Mouse (Mus musculus) lung, embryonic 15.5 days (tissue): ENCODE data around the gene Ddx28. TPM values are rescaled to one million over a fixed set of nuclear protein-coding genes. Genes with fewer than 3 reads are reported as not detected.

ENCODE experiments used
- ATAC-seq: fragments of 200-750 bp; cut with Nextera tagmentation; 2 replicates; pipeline ENCODE4 v1.8.0; 2017; ENCODE audit warnings: moderate number of reproducible peaks, borderline replicate concordance; ENCODE audit not compliant: low FRiP score, low TSS enrichment; ENCODE audit errors: extremely low read depth
- H3K27ac ChIP-seq: fragments of 300-500 bp; sonication (generic); 2 replicates; pipeline ENCODE4 v1.5.1; 2015; ENCODE audit warnings: moderate library complexity, mild to moderate bottlenecking, inconsistent platforms
- H3K27me3 ChIP-seq: fragments of 300-500 bp; sonication (generic); 2 replicates; pipeline ENCODE4 v1.6.1; 2015; ENCODE audit warnings: inconsistent platforms
- H3K36me3 ChIP-seq: fragments of 300-500 bp; sonication (generic); 2 replicates; pipeline ENCODE4 v1.6.1; 2015; ENCODE audit warnings: inconsistent platforms
- H3K4me1 ChIP-seq: fragments of 300-500 bp; sonication (generic); 2 replicates; pipeline ENCODE4 v1.6.1; 2015; ENCODE audit warnings: inconsistent platforms
- H3K4me2 ChIP-seq: fragments of 300-500 bp; sonication (generic); 2 replicates; pipeline ENCODE4 v1.6.1; 2015; ENCODE audit warnings: inconsistent platforms, mild to moderate bottlenecking, moderate library complexity
- H3K4me3 ChIP-seq: fragments of 300-500 bp; sonication (generic); 2 replicates; pipeline ENCODE4 v1.5.1; 2015; ENCODE audit warnings: mild to moderate bottlenecking, inconsistent platforms
- H3K9ac ChIP-seq: fragments of 300-500 bp; sonication (generic); 2 replicates; pipeline ENCODE4 v1.6.1; 2015; ENCODE audit warnings: inconsistent platforms
- H3K9me3 ChIP-seq: fragments of 300-500 bp; sonication (generic); 2 replicates; pipeline ENCODE4 v1.6.1; 2016; ENCODE audit warnings: inconsistent platforms
- WGBS: fragments of 180-500 bp; shearing (Covaris S2); methylation state at CpG from one replicate; pipeline ENCODE4 v1.1.7; 2015; 5-methylcytosine and 5-hydroxymethylcytosine counted together
- polyA plus RNA-seq: library from polyadenylated mRNA; unstranded; fragments of >200 nt; fragmentation: Nextera tagmentation; extraction: Ambion mirVana; gene quantifications from 2 replicates; pipeline ENCODE4 v1.2.1, GENCODE M21; 2015

The Ddx28 gene
- polyA plus RNA-seq, 1 experiment from 2014 or later, result 17.3 TPM

DNA sequence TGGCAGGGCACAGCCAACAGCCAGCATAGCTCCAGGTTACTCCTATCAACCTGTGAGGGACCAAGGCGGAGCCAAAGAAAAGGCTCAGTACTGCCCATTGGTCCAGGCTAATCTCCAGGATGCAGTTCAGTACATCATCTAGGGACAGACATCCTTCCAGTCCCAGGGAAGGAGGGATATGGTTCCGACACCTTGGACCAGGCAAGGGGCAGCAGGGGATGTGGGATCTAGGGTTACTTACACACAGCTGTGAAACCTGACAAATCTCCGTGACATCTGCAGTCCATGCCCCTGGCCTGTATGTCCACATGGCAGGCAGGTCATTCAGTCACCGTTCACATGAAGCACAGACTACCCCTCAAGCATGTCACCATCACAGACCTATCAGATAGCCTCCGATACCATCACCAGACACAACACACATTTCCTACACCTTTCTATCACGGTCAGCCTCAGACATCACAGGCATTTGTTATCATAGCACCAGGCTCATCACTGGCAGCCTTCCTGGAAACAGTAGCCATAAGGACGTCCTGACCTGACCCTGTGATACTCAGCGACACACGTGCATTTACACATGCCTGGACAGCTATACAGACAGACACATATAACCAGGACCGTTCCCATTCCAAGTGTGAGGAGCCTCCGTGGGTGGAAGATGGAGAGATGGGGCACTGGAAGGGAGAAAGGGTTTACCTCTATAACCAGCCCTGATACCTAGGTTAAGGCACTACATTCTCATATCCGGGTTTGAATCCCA, 47.0 kb downstream of the Ddx28 start:
- 42% methylated on average over 12 of the region's 12 CpGs for WGBS
- peak overlapping the region; percentile 96 for H3K4me3 ChIP-seq
- H3K4me1 ChIP-seq, result peaks cover 32% of the 10 kb centered on the region

DNA sequence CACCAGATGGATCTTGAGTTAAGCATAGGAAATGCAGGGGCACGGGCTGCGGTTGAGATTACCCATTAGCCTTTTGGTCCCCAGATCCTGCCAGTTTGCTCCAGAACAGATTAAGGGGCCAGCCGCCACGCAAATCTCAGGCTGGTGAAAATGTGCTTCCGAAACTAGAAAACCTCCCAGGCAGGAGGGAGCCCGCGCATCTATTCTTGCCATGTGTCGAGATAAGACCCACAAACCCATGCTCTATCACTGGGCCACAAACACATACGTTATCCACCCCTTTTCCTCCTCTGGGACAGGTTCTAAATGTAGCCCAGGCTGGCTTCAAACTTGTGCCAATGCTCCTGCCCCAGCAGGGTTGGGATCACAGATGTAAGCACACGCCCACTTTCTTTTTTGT, 50.1 kb downstream of the Ddx28 start:
- no peak overlapping the region for H3K4me3 ChIP-seq
- peaks cover 16% of the 10 kb centered on the region for H3K36me3 ChIP-seq
- no peak overlapping the region for H3K9ac ChIP-seq
- 83% methylated on average over 10 of the region's 10 CpGs for WGBS
- ATAC-seq, result no peak
- H3K27me3 ChIP-seq, result no peaks in the 10 kb centered on the region
- no peak overlapping the region for H3K27ac ChIP-seq
- H3K4me2 ChIP-seq, result no peak overlapping the region
- peaks cover 25% of the 10 kb centered on the region for H3K4me1 ChIP-seq
- no peaks in the 10 kb centered on the region for H3K9me3 ChIP-seq

More for the DNA sequence above, 47.0 kb downstream of the Ddx28 start:
- no peak overlapping the region for H3K27ac ChIP-seq
- H3K9me3 ChIP-seq, result no peaks in the 10 kb centered on the region
- H3K9ac ChIP-seq, result peak overlapping the region; percentile 93
- H3K36me3 ChIP-seq, result 0 out of 2 replicates have a peak, but pooled peaks cover 6% of the 10 kb centered on the region
- no peak for ATAC-seq
- H3K4me2 ChIP-seq, result peak overlapping the region; percentile 71
- no peaks in the 10 kb centered on the region for H3K27me3 ChIP-seq

DNA sequence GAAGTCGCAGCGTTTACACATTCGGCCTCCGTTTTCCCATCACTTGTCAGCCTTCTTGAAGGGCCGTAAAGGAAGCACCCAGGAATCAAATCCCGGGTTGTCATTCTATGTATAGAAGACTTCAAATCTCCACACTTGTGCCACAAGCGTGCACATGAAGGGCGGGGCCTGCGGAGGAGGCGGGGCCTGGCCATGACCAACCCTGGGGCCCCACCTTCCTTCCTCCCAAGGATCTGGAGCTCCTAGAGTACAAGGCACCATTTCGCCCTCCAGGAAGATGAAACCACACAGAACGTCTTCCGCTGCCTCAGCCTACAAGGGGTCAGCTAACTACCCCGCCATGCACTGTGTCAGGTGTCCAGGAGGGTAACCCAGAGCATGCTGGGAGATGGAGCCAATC, 50.6 kb downstream of the Ddx28 start:
- no peaks in the 10 kb centered on the region for H3K9me3 ChIP-seq
- H3K4me2 ChIP-seq, result no peak overlapping the region
- no peak overlapping the region for H3K4me3 ChIP-seq
- H3K4me1 ChIP-seq, result peaks cover 21% of the 10 kb centered on the region
- no peak for ATAC-seq
- no peak overlapping the region for H3K27ac ChIP-seq
- no peaks in the 10 kb centered on the region for H3K27me3 ChIP-seq
- WGBS, result 79% methylated on average over 14 of the region's 14 CpGs
- peaks cover 18% of the 10 kb centered on the region for H3K36me3 ChIP-seq
- no peak overlapping the region for H3K9ac ChIP-seq

Other genes starting within 250 kb of the Ddx28 start
- 9.9 and 12.0 TPM in 2 replicates for gene Ranbp10, start 184.5 kb downstream of the Ddx28 start, polyA plus RNA-seq
- gene Tsnaxip1, start 184.2 kb downstream of the Ddx28 start, polyA plus RNA-seq, result 1.3 and 1.5 TPM in 2 replicates
- gene Cenpt, start 158.6 kb downstream of the Ddx28 start, polyA plus RNA-seq, result 45.2 and 45.4 TPM in 2 replicates
- gene Thap11, start 156.8 kb downstream of the Ddx28 start, polyA plus RNA-seq, result 67.9 and 68.2 TPM in 2 replicates
- 231 and 277 TPM in 2 replicates for gene Nutf2, start 151.3 kb downstream of the Ddx28 start, polyA plus RNA-seq
- gene Edc4, start 131.0 kb downstream of the Ddx28 start, polyA plus RNA-seq, result 46.5 and 50.6 TPM in 2 replicates
- 0.77 and 0.93 TPM in 2 replicates for gene Nrn1l, start 118.3 kb downstream of the Ddx28 start, polyA plus RNA-seq
- gene Pskh1, start 111.4 kb downstream of the Ddx28 start, polyA plus RNA-seq, result 32.0 and 33.0 TPM in 2 replicates
- 0.86 and 1.0 TPM in 2 replicates for gene Ctrl, start 78.0 kb downstream of the Ddx28 start, polyA plus RNA-seq
- 43.9 and 51.7 TPM in 2 replicates for gene Psmb10, start 73.4 kb downstream of the Ddx28 start, polyA plus RNA-seq
- gene Lcat, start 68.5 kb downstream of the Ddx28 start, polyA plus RNA-seq, result 1.2 and 1.9 TPM in 2 replicates
- 37.1 and 37.7 TPM in 2 replicates for gene Slc12a4, start 45.8 kb downstream of the Ddx28 start, polyA plus RNA-seq
- not detected in 2 replicates for gene Dpep3, start 32.5 kb downstream of the Ddx28 start, polyA plus RNA-seq
- 19.9 and 20.9 TPM in 2 replicates for gene Dus2, start 20.5 kb downstream of the Ddx28 start, polyA plus RNA-seq
- gene Dpep2nb, start 5.9 kb downstream of the Ddx28 start, polyA plus RNA-seq, result 0.24 TPM in 1 of 2 replicates, not detected in the other
- 6.6 and 8.2 TPM in 2 replicates for gene Nfatc3, start 47.0 kb upstream of the Ddx28 start, polyA plus RNA-seq
- 43.6 and 44.1 TPM in 2 replicates for gene Esrp2, start 125.1 kb upstream of the Ddx28 start, polyA plus RNA-seq
- 12.7 and 13.7 TPM in 2 replicates for gene Pla2g15, start 138.5 kb upstream of the Ddx28 start, polyA plus RNA-seq
- 50.8 and 57.6 TPM in 2 replicates for gene Slc7a6, start 157.0 kb upstream of the Ddx28 start, polyA plus RNA-seq
- gene Slc7a6os, start 199.1 kb upstream of the Ddx28 start, polyA plus RNA-seq, result 33.4 and 36.0 TPM in 2 replicates
- 46.3 and 46.5 TPM in 2 replicates for gene Prmt7, start 199.1 kb upstream of the Ddx28 start, polyA plus RNA-seq